Mouse (Mus musculus): ENCODE data around the gene Sp9.

- TF ChIP-seq CTCF (IDR thresholded peaks at IDR 0.05; ENCODE audit: insufficient read depth, low read length): no peak
- TF ChIP-seq POLR2A (IDR thresholded peaks at IDR 0.05; ENCODE audit: borderline replicate concordance, extremely low read depth, low read depth, low read length): no peak
Observed at GRCm38 (mm10) chr2:73278869-73279268, 7.1 kb downstream of the Sp9 start.
